Mouse (Mus musculus): ENCODE data around the gene Lsm4.

- TF ChIP-seq CTCF (IDR thresholded peaks at IDR 0.05; ENCODE audit: low read depth, low read length) (no peak), POLR2A (IDR thresholded peaks at IDR 0.05; ENCODE audit: extremely low read depth, insufficient read depth, low read length) (no peak)
These were observed 39.0 kb upstream of the Lsm4 start for GRCm38 (mm10) chr8:70634066-70634465.

Measured in liver, adult 2 months (tissue).